Mouse (Mus musculus) CH12.LX (cell line): ENCODE measurements around the gene Hax1. TPM values are rescaled to one million over a fixed set of nuclear protein-coding genes. Genes with fewer than 3 reads are reported as not detected.

Experiments
- DNase-seq: peaks from one replicate; pipeline ENCODE4 v3.0.0-alpha.2; 2013; ENCODE audit errors: extremely low read depth
- H3K27ac ChIP-seq: 2 replicates; pipeline ENCODE4 v1.5.1; 2012; ENCODE audit warnings: low read depth, mild to moderate bottlenecking, control low read depth, moderate library complexity; ENCODE audit not compliant: insufficient read depth
- H3K27me3 ChIP-seq: replicated peaks from 2 replicates; pipeline ENCODE3; 2012; ENCODE audit warnings: inconsistent platforms
- H3K36me3 ChIP-seq, 2 experiments: replicated peaks in 1 of 2; 2 replicates each; pipeline versions ENCODE3 to v1.6.1; 2012; ENCODE audit warnings: inconsistent platforms in 1 of 2, low read length in 1 of 2, mild to moderate bottlenecking in 1 of 2, mixed read lengths in 1 of 2, moderate library complexity in 1 of 2; ENCODE audit not compliant: control insufficient read depth in 1 of 2, insufficient read depth in 1 of 2
- H3K4me1 ChIP-seq, 2 experiments: 2 replicates each; pipeline ENCODE4 v1.6.1; 2012; ENCODE audit warnings: inconsistent platforms in 1 of 2, moderate library complexity in 1 of 2; ENCODE audit not compliant: insufficient read depth in 2 of 2, control insufficient read depth in 1 of 2
- H3K4me2 ChIP-seq: 2 replicates; pipeline ENCODE4 v1.6.1; 2012; ENCODE audit warnings: low read depth, mild to moderate bottlenecking, control low read depth; ENCODE audit not compliant: poor library complexity, insufficient read depth, severe bottlenecking
- H3K4me3 ChIP-seq, 3 experiments: fragments of 150-350 bp in 1 of 3; sonication (generic) in 1 of 3; replicated peaks in 1 of 3; 2 replicates each; pipeline versions ENCODE3 to v1.5.1; 2011 to 2012; ENCODE audit warnings: low read depth in 2 of 3, low read length in 2 of 3, mild to moderate bottlenecking in 2 of 3, moderate library complexity in 2 of 3, control low read depth in 1 of 3, improper control_type of control experiment in 1 of 3, inconsistent platforms in 1 of 3, mixed read lengths in 1 of 3; ENCODE audit not compliant: poor library complexity in 1 of 3
- H3K79me2 ChIP-seq: replicated peaks from 2 replicates; pipeline ENCODE4 v1.6.1; 2012; ENCODE audit warnings: mild to moderate bottlenecking, moderate library complexity; ENCODE audit not compliant: control insufficient read depth, poor library complexity, insufficient read depth, severe bottlenecking; ENCODE audit errors: extremely low read depth
- H3K9ac ChIP-seq: 2 replicates; pipeline ENCODE4 v1.6.1; 2012; ENCODE audit warnings: low read depth, mild to moderate bottlenecking, control low read depth, moderate library complexity; ENCODE audit not compliant: insufficient read depth
- H3K9me3 ChIP-seq: replicated peaks from 2 replicates; pipeline ENCODE3; 2012; ENCODE audit warnings: low read length, inconsistent platforms, mixed read lengths
- BHLHE40 ChIP-seq: IDR thresholded peaks from 2 replicates; pipeline ENCODE4 v1.6.1; 2011; ENCODE audit warnings: mild to moderate bottlenecking, low read depth, low read length, improper control_type of control experiment
- CHD1 ChIP-seq: IDR thresholded peaks from 2 replicates; pipeline ENCODE4 v1.6.1; 2012; ENCODE audit warnings: low read depth, low read length, improper control_type of control experiment, inconsistent platforms
- E2F4 ChIP-seq: IDR thresholded peaks from 2 replicates; pipeline ENCODE4 v1.6.1; 2011; ENCODE audit warnings: low read depth, low read length, improper control_type of control experiment; ENCODE audit not compliant: insufficient replicate concordance
- ELF1 ChIP-seq: IDR thresholded peaks from 2 replicates; pipeline ENCODE4 v1.6.1; 2014; ENCODE audit warnings: low read depth, mild to moderate bottlenecking, inconsistent platforms, low read length, improper control_type of control experiment
- ETS1 ChIP-seq: conservative IDR thresholded peaks from 2 replicates; pipeline ENCODE4 v1.6.1; 2012; ENCODE audit warnings: low read depth, mild to moderate bottlenecking, inconsistent platforms, low read length, improper control_type of control experiment, moderate library complexity
- MAX ChIP-seq: IDR thresholded peaks from 2 replicates; pipeline ENCODE4 v1.6.1; 2011; ENCODE audit warnings: low read length, improper control_type of control experiment
- MEF2A ChIP-seq: IDR thresholded peaks from 2 replicates; pipeline ENCODE4 v1.6.1; 2014; ENCODE audit warnings: low read depth, mild to moderate bottlenecking, inconsistent platforms, low read length, improper control_type of control experiment, borderline replicate concordance
- PAX5 ChIP-seq: IDR thresholded peaks from 2 replicates; pipeline ENCODE4 v1.6.1; 2012; ENCODE audit warnings: low read length, inconsistent platforms, mixed read lengths
- POLR2AphosphoS2 ChIP-seq: IDR thresholded peaks from 2 replicates; pipeline ENCODE4 v1.6.1; 2011; ENCODE audit warnings: low read depth, low read length, improper control_type of control experiment
- RAD21 ChIP-seq: IDR thresholded peaks from 2 replicates; pipeline ENCODE4 v1.6.1; 2011; ENCODE audit warnings: low read depth, mild to moderate bottlenecking, low read length, improper control_type of control experiment, moderate library complexity
- RCOR1 ChIP-seq: conservative IDR thresholded peaks from 2 replicates; pipeline ENCODE4 v1.6.1; 2012; ENCODE audit warnings: low read depth, mild to moderate bottlenecking, inconsistent platforms, low read length, improper control_type of control experiment
- SIN3A ChIP-seq: IDR thresholded peaks from 2 replicates; pipeline ENCODE4 v1.6.1; 2012; ENCODE audit warnings: low read length, improper control_type of control experiment, inconsistent platforms
- USF2 ChIP-seq: conservative IDR thresholded peaks from 2 replicates; pipeline ENCODE4 v1.6.1; 2011; ENCODE audit warnings: low read depth, low read length, improper control_type of control experiment
- ZC3H11A ChIP-seq: IDR thresholded peaks from 2 replicates; pipeline ENCODE4 v1.6.1; 2012; ENCODE audit warnings: low read depth, mild to moderate bottlenecking, inconsistent platforms, low read length, improper control_type of control experiment
- ZKSCAN1 ChIP-seq: IDR thresholded peaks from 2 replicates; pipeline ENCODE4 v1.6.1; 2012; ENCODE audit warnings: low read depth, inconsistent platforms, low read length, improper control_type of control experiment, borderline replicate concordance
- ZMIZ1 ChIP-seq: IDR thresholded peaks from 2 replicates; pipeline ENCODE4 v1.6.1; 2012; ENCODE audit warnings: low read depth, mild to moderate bottlenecking, inconsistent platforms, low read length, improper control_type of control experiment
- dilution Hi-C: fragments of 300-500 bp; cut with MboI; formaldehyde crosslinking; loops from 2 replicates; pipeline ENCODE4 v1.14.3; 2020; ENCODE audit warnings: low sequenced_read_pairs; ENCODE audit not compliant: extremely low pct_unique_long_range_greater_than_20kb, extremely low pct_ligation_motif_present
- in situ Hi-C: fragments of 300-500 bp; cut with MboI; formaldehyde crosslinking; loops from 3 replicates; pipeline ENCODE4 v1.14.3; 2019; ENCODE audit warnings: low sequenced_read_pairs, low pct_ligation_motif_present, low pct_unique_long_range_greater_than_20kb, mixed read lengths
- polyA plus RNA-seq: library from polyadenylated mRNA; unstranded; fragments of >175 nt; gene quantifications from 2 replicates; pipeline ENCODE4 v1.2.1, GENCODE M21; 2012; ENCODE audit warnings: low read depth; ENCODE audit not compliant: insufficient read length
- total RNA-seq, 2 experiments: library from RNA; depleted of rRNA; stranded (reverse); fragments of 300-350 nt in 1 of 2; fragments of >200 nt in 1 of 2; gene quantifications; 2 replicates each; pipeline ENCODE4 v1.2.3; 2012 to 2014

The Hax1 gene
- total and polyA plus RNA-seq, 3 experiments, result 302 to 353 (median 304) TPM

DNA sequence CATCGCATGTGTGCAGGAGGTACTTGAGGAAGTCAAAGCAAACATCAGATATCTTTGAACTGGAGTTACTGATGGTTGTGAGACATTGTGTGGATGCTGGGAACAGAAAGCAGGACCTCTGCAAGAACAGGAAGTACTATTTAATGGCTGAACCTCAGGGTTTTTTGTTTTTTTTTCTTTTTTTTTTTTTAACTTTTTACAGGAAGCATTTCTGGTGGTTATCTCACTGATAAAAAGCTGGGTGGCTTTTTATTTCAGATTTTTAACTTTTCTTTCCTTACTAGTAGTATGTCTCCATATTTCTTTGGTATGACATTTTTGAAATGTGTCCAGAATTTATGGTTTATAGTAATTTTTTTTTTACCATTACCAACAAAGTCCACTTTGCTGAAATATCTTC is 37.7 kb upstream of the Hax1 start:
- in situ Hi-C loops, result no loop called here
- peaks cover 59 to 89% of the 10 kb centered on the region in 2 experiments for H3K36me3 ChIP-seq

DNA sequence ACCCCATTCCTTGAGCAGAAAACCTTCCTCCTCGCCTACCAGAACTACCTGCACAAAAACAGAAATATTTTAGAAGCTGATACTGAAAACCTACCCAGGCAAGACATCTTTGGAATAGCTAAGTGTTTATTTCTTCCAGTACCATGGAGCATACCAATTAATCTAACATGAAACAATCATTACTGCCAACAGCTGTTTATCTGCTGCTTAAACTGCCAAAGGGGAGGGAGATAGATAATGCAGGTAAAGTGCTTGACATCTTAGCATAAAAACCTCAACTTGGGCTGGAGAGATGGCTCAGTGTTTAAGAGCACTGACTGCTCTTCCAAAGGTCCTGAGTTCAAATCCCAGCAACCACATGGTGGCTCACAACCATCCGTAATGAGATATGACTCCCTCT is 36.1 kb upstream of the Hax1 start:
- in situ Hi-C loops, result no loop called here
- Histone ChIP-seq H3K9ac (no peak overlapping the region), H3K9me3 (no peaks in the 10 kb centered on the region)

More for the DNA sequence above, 37.7 kb upstream of the Hax1 start:
- no peak overlapping the region for H3K9ac ChIP-seq
- H3K79me2 ChIP-seq, result peaks cover 19% of the 10 kb centered on the region
- H3K27me3 ChIP-seq, result no peaks in the 10 kb centered on the region
- no peak overlapping the region for H3K4me3 ChIP-seq
- dilution Hi-C loops, result no loop called here
- H3K9me3 ChIP-seq, result no peaks in the 10 kb centered on the region
- no peaks in the 10 kb centered on the region; a peak in 1 of 4 replicates for H3K4me1 ChIP-seq
- no peak for DNase-seq
- TF ChIP-seq RCOR1, result no peak
- no peak for TF ChIP-seq MEF2A
- no peak for TF ChIP-seq ELF1
- TF ChIP-seq, all 38 proteins: peak for 0
- Histone ChIP-seq H3K4me2 (no peak overlapping the region), H3K27ac (no peak overlapping the region)

DNA sequence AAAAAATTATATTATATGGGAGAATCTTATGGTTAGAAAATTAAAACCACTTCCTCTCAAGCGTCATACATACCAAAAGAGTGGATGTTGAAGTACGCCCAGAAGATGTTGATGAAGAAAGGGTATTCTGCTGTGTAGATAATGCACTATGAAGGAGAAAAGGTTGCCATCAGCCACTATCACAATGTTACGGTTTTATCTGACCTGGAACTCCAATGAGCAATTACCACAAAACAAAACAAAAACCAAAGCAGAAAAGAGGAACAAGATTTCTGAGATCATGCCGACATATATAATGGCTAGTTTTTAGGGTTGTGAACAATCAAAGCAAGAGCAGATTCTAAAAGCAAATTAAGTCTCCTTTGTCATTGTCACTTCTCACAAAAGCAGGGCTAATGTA is 18.0 kb upstream of the Hax1 start:
- Histone ChIP-seq H3K4me1 (no peaks in the 10 kb centered on the region), H3K4me2 (no peak overlapping the region), H3K9me3 (no peaks in the 10 kb centered on the region), H3K36me3 (peaks cover 75 to 97% of the 10 kb centered on the region in 2 experiments), H3K9ac (no peak overlapping the region), H3K27me3 (no peaks in the 10 kb centered on the region), H3K4me3 (no peak overlapping the region), H3K27ac (no peak overlapping the region), H3K79me2 (0 out of 2 replicates have a peak, but pooled peaks cover 6% of the 10 kb centered on the region)
- in situ Hi-C loops, result no loop called here
- dilution Hi-C loops, result no loop called here
- no peak for DNase-seq
- TF ChIP-seq RCOR1 (no peak), ZMIZ1 (no peak), USF2 (no peak), ZKSCAN1 (no peak), MAX (no peak), E2F4 (no peak), BHLHE40 (no peak), POLR2AphosphoS2 (no peak), ETS1 (no peak), RAD21 (no peak), SIN3A (no peak), PAX5 (no peak)

More for the DNA sequence above, 36.1 kb upstream of the Hax1 start:
- no peak overlapping the region for H3K27ac ChIP-seq
- H3K4me3 ChIP-seq, result no peak overlapping the region
- no peaks in the 10 kb centered on the region; a peak in 1 of 4 replicates for H3K4me1 ChIP-seq
- no peak overlapping the region for H3K4me2 ChIP-seq
- DNase-seq, result no peak
- H3K79me2 ChIP-seq, result peaks cover 12% of the 10 kb centered on the region
- H3K36me3 ChIP-seq, result peaks cover 54 to 91% of the 10 kb centered on the region in 2 experiments
- no peak for TF ChIP-seq CHD1
- TF ChIP-seq ZC3H11A, result no peak
- TF ChIP-seq ZKSCAN1, result no peak
- no peaks in the 10 kb centered on the region for H3K27me3 ChIP-seq
- dilution Hi-C loops, result no loop called here
